Mouse (Mus musculus) E14TG2a.4 (cell line): ENCODE results near the gene Prdm1.

Source experiments
- H3K27me3 ChIP-seq: 2 replicates; pipeline ENCODE4 v1.6.1; 2014; ENCODE audit warnings: low read length, control low read depth; ENCODE audit not compliant: insufficient read depth
- H3K36me3 ChIP-seq: 2 replicates; pipeline ENCODE4 v1.6.1; 2014; ENCODE audit warnings: low read length, control low read depth; ENCODE audit not compliant: insufficient read depth
- H3K4me1 ChIP-seq: replicated peaks from 2 replicates; pipeline ENCODE4 v1.6.1; 2014; ENCODE audit warnings: low read depth, low read length, control low read depth
- H3K4me3 ChIP-seq: replicated peaks from 2 replicates; pipeline ENCODE4 v1.5.1; 2014; ENCODE audit warnings: mild to moderate bottlenecking, low read length
- H3K9me3 ChIP-seq: 2 replicates; pipeline ENCODE4 v1.6.1; 2014; ENCODE audit warnings: low read length, control low read depth
- CTCF ChIP-seq: conservative IDR thresholded peaks from 2 replicates; pipeline ENCODE4 v1.5.1; 2014; ENCODE audit warnings: low read length
- NANOG ChIP-seq: IDR thresholded peaks from 2 replicates; pipeline ENCODE4 v1.6.1; 2014; ENCODE audit warnings: borderline replicate concordance, low read length, mixed read lengths
- POU5F1 ChIP-seq: IDR thresholded peaks from 2 replicates; pipeline ENCODE4 v1.6.1; 2014; ENCODE audit warnings: low read length, borderline replicate concordance

Gene Prdm1

DNA sequence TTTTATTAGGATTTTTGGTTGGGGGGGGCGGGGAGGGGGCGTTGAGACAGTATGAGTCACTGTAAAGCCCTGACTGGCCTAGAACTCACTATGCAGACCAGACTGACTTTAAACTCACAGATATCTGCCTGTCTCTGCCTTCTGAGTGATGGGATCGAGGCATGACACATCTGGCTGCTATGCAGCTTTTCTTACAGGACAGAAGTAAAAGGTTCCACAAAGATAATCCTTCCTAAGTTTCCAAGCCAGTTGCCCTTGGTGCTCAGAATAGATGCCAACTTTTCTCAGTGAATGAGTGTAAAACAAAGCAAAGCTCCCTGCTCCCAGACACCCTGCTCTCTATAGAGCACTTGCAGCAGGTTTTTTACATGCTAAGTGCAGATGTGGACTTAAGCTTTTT lies 112.7 kb downstream of the Prdm1 start:
- Histone ChIP-seq H3K4me3 (no peak overlapping the region), H3K4me1 (peaks cover 42% of the 10 kb centered on the region), H3K27me3 (no peaks in the 10 kb centered on the region), H3K36me3 (no peaks in the 10 kb centered on the region), H3K9me3 (peaks cover 7% of the 10 kb centered on the region; the same call in 1 of the 2 replicates)
- no peak for TF ChIP-seq CTCF
- TF ChIP-seq POU5F1: no peak
- no peak for TF ChIP-seq NANOG

DNA sequence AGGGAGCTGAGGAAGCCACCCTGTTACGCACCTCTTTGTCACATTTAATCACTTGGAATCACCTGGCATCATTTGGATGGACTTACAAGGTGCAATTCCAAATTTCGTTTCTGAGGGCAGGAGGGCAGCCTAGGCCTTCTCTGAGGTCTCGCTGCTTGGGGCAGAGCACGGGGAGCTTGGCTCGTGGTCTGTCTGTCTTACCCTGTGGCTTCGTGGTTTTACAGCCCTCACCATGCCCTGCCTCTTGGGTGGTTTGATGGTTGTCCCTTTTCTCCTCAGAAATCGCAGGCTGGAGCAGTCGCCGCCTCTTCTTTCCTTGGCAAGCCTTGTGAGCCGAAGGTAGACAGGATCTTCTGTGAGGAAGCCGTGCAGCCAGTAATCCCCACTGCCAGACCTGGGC lies 118.3 kb downstream of the Prdm1 start:
- H3K4me3 ChIP-seq: peak overlapping the region; percentile 51
- no peaks in the 10 kb centered on the region for H3K27me3 ChIP-seq
- no peaks in the 10 kb centered on the region for H3K36me3 ChIP-seq
- TF ChIP-seq CTCF (no peak), POU5F1 (no peak), NANOG (no peak)
- H3K9me3 ChIP-seq: peaks cover 7% of the 10 kb centered on the region; the same call in 1 of the 2 replicates
- peaks cover 47% of the 10 kb centered on the region for H3K4me1 ChIP-seq

DNA sequence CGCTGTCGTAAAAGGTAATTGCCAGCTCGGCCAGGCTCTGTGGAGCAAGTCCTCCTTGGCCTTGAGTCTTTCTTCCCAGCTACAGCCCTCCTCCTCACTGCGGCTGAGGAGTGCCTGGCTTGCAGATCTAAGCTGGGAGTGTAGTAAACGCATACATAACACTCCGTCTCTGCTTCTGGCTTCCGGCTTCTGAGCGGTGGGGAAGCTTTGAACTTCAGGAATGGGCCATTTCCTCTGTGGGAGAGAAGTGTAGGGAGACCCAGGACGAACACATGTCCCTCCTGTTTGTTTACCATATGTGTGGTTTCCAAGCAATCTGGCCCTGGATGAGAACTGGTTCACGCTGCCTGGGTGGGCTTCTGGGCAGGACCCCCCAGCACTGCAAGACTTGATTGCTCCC lies 119.2 kb downstream of the Prdm1 start:
- Histone ChIP-seq H3K4me3 (0 out of 2 replicates have a peak overlapping the region, but pooled peaks have one; percentile 29), H3K36me3 (no peaks in the 10 kb centered on the region), H3K27me3 (no peaks in the 10 kb centered on the region), H3K9me3 (peaks cover 2% of the 10 kb centered on the region; the same call in 1 of the 2 replicates), H3K4me1 (peaks cover 49% of the 10 kb centered on the region)
- no peak for TF ChIP-seq CTCF
- TF ChIP-seq POU5F1: no peak
- peak; percentile 77; the same call in 1 of the 2 replicates for TF ChIP-seq NANOG

DNA sequence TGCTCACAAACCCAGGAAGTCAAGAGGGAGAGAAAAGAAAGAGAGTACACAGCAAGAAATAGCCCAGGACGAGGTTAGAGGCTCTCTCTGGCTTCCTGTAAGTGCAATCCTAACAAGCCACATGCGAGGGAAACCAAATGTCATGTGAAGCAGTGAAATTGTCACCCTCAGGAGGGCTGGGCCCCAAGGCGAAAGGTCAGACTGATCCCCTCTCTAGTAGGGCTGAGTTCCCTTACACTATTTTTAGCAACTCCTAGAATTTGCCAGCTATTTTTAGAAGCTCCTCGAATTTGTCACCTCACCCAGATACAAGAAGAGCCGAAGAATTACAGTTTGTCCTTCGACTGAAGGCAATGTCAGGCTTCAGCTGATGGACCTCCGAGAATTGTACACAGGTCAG lies 124.9 kb downstream of the Prdm1 start:
- TF ChIP-seq NANOG (no peak), CTCF (no peak), POU5F1 (no peak)
- Histone ChIP-seq H3K9me3 (peaks cover 3% of the 10 kb centered on the region), H3K27me3 (no peaks in the 10 kb centered on the region), H3K4me3 (no peak overlapping the region), H3K4me1 (peaks cover 56% of the 10 kb centered on the region), H3K36me3 (no peaks in the 10 kb centered on the region)

DNA sequence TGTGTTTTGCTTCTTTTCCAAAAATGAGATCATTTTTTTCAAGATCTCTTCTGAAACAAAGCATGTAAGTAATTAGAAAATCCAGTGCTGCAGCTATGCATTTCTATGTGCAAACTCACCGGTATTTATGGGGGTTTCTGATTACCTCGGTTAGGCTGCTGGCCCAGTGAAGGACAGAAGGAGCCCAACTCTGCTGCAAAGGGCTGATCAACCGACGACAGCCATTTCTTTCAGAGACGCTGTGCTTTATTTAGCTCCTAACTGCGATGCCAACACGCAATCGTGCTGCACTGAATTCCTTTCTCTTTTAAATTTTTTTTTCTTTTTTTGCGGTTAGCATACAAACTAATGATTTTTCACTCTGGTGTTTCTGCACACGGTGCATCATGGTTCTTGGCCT lies 126.7 kb downstream of the Prdm1 start:
- H3K27me3 ChIP-seq: no peaks in the 10 kb centered on the region
- H3K9me3 ChIP-seq: peaks cover 13% of the 10 kb centered on the region
- peaks cover 52% of the 10 kb centered on the region for H3K4me1 ChIP-seq
- no peak overlapping the region for H3K4me3 ChIP-seq
- TF ChIP-seq NANOG (no peak), POU5F1 (no peak), CTCF (no peak)
- H3K36me3 ChIP-seq: peaks cover 9% of the 10 kb centered on the region

DNA sequence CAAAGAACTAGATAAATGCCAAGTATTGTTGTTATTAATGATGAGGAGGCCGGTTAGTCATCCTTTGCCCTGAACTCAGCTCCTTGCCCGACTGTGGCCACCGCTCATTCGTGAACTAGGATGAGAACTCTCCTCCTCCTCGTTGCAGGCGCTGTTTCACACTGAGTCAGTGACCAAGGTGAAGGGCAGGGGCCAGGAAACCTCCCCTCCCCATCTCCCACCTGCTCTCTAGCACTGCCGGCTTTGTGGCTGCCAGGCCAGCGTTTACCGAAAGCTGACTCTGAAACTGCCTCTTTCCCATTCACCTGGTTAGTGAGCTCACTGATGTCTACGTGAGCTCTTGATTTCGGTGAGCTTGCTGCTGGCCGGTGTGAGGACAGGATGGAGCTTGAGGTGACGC lies 127.7 kb downstream of the Prdm1 start:
- no peak for TF ChIP-seq NANOG
- TF ChIP-seq CTCF: no peak
- TF ChIP-seq POU5F1: no peak
- Histone ChIP-seq H3K9me3 (peaks cover 13% of the 10 kb centered on the region), H3K4me1 (peaks cover 60% of the 10 kb centered on the region), H3K36me3 (peaks cover 9% of the 10 kb centered on the region), H3K4me3 (peak overlapping the region; percentile 45; the same call in 1 of the 2 replicates), H3K27me3 (no peaks in the 10 kb centered on the region)

DNA sequence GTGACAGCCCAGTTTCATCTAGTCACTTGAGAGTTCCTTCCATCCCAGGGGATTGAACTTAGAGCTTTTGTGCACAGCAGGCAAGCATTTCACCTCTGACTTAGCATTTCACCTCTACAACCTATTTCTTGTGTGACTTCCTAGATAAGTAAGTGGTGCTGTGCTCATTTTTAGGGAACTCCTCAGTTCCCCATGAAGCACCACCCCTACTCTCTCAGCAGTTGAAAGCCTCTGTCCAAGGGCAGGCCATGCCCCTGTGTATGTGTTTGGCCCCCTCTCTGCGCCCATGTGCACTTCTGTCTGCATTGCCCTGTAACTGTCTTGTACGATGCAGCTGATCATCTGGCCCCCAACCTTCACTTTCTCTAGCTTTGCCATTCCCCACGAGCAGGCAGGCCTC lies 128.2 kb downstream of the Prdm1 start:
- Histone ChIP-seq H3K4me3 (no peak overlapping the region; the same call in 1 of the 2 replicates), H3K9me3 (peaks cover 13% of the 10 kb centered on the region), H3K27me3 (no peaks in the 10 kb centered on the region), H3K4me1 (peaks cover 61% of the 10 kb centered on the region), H3K36me3 (peaks cover 9% of the 10 kb centered on the region)
- TF ChIP-seq POU5F1 (no peak), NANOG (no peak), CTCF (no peak)

DNA sequence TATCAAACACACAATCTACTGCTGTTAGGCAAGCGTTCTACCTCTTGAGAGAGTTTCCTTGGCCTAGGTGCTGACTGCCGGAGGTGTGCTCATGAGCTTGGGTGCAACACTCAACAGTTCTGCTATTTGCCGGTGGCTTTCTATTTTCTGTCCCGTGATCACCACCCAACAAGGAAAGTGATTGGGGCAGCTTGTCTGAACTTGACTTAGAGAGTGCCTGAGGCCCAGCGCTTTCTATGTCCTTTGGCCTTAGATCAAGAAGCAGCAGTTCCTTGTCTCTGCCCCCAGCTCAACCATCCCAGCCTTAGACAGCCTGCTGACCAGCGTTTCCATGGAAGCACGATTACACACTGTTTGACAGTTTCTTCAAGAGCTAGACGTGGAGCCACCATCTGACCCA lies 135.4 kb downstream of the Prdm1 start:
- Histone ChIP-seq H3K4me1 (peaks cover 74% of the 10 kb centered on the region), H3K4me3 (no peak overlapping the region), H3K36me3 (peaks cover 16% of the 10 kb centered on the region), H3K9me3 (peaks cover 7% of the 10 kb centered on the region), H3K27me3 (no peaks in the 10 kb centered on the region)
- TF ChIP-seq CTCF: no peak
- TF ChIP-seq POU5F1: no peak
- TF ChIP-seq NANOG: no peak

DNA sequence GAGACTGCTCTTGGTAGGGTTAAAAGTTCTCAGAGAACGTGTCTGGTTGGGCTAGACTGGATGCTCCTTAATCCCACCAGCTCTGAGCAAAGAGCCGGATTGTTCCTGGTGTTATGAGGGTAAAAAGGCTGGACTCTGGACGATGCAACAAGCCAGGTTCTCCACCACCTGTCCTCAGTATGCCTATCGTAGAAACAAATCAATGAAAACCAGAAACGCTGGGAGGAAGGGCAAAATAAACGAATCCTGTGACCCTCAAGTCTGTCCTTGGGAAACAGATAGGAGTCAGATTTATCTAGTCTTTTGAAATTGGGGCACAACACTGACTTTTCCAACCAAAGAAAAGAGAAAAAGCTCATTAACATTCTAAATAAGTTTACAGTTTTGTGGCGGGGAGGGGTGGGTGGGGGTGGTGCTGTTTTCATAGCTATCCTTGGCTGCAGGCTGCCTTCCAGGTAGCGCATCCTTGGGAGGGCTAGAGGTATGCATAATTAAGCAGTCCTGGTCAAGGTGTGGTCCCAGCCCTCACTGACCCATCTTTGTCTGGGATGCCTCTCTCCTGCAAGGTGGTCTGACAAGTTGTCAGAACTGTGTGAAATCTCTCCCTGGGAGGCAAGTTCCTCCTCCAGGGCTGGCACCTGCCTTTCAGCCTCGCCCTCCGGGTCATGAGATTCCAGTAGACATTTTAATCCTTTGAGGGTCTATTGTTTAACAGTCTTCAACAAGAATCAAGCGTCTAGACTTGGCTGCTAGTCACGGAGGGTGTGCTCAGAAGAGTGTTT lies 136.6 kb downstream of the Prdm1 start:
- TF ChIP-seq POU5F1 (no peak), CTCF (no peak), NANOG (peak; percentile 49; the same call in 1 of the 2 replicates)
- H3K9me3 ChIP-seq: no peaks in the 10 kb centered on the region

More for the DNA sequence above, 136.6 kb downstream of the Prdm1 start:
- peaks cover 6% of the 10 kb centered on the region; the same call in 1 of the 2 replicates for H3K36me3 ChIP-seq
- H3K4me3 ChIP-seq: peak overlapping the region; percentile 26; the same call in 1 of the 2 replicates
- H3K27me3 ChIP-seq: no peaks in the 10 kb centered on the region
- peaks cover 82% of the 10 kb centered on the region for H3K4me1 ChIP-seq
